Mouse (Mus musculus) bone marrow, adult 2 months (tissue): ENCODE data around the gene Sla2.

Experiments
- CTCF ChIP-seq: fragments of 200-500 bp; IDR thresholded peaks from 2 replicates; pipeline ENCODE4 v1.5.1; 2011; ENCODE audit warnings: low read length, control low read depth; ENCODE audit not compliant: control insufficient read depth, insufficient read depth
- POLR2A ChIP-seq: fragments of 200-500 bp; IDR thresholded peaks from 2 replicates; pipeline ENCODE4 v1.6.1; 2011; ENCODE audit warnings: low read depth, mild to moderate bottlenecking, control low read depth, low read length, borderline replicate concordance; ENCODE audit not compliant: control insufficient read depth

GRCm38 (mm10) chr2:156884396-156885211 lies 2.4 kb downstream of the Sla2 start:
- TF ChIP-seq CTCF (no peak), POLR2A (no peak)
